Mouse (Mus musculus) fat pad, adult 2 months (tissue): ENCODE data around the gene Elane.

ENCODE experiments used
- DNase-seq: peaks from one replicate; pipeline ENCODE4 v3.0.0-alpha.2; 2011; ENCODE audit warnings: low read depth, low spot score; ENCODE audit errors: extremely low read depth

Elane gene

DNA sequence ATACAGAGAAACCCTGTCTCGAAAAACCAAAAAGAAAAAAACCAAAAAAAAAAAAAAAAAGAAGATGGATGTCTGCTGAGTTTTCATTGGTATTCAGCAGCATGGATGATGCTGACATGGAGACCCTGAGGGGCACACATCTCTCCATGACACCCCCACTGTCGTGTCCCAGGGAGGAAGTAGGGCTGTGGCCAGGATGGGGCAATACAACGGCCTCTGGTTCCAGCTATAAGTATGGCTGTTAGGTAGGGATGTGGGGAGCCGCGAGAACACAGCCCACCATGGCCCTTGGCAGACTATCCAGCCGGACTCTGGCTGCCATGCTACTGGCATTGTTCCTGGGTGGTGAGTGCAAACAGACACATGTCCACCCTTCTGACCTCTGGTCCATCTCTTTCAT, at the start of gene Elane:
TSS of gene Elane (plus strand) at position 194 of the 400 bp plus-strand sequence.
- no peak for DNase-seq

DNA sequence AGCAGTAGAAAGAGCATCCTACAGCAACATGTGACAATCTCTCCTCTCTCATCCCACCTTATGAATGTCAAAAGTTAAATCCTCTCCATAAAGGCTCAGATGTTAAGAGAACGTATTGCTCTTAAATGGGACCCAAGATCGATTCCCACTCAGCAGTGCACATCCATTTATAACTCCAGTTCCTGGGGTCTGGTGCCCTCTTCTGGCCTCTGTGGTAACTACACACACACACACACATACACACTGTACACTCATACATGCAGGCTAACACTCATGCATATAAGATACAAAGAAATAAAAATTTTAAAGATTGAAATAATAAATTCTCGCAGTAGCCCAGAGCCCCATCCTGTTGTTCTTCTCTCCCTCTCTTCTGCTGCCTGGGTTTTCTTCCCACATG, 49.1 kb upstream of the Elane start:
- DNase-seq: no peak

DNA sequence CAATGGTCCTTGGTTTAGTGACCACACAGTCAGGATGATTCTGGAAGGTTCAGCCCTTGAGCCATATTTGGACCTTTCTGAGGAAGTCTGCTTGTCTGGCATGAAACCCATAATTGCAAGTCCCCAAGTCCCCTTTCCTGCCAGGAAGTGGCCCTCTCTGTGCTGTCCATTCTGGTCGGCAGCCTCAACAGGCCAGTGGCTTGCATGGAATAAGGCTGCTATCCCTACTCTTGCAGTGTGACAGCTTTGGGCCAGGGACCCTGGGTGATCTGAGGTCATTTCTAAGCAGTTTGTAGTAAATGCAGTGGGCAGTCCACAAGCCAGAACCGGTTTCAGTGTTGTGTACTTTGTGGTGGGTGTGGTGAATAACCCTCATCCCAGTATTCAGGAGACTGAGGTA, 47.9 kb upstream of the Elane start:
- DNase-seq: no peak

DNA sequence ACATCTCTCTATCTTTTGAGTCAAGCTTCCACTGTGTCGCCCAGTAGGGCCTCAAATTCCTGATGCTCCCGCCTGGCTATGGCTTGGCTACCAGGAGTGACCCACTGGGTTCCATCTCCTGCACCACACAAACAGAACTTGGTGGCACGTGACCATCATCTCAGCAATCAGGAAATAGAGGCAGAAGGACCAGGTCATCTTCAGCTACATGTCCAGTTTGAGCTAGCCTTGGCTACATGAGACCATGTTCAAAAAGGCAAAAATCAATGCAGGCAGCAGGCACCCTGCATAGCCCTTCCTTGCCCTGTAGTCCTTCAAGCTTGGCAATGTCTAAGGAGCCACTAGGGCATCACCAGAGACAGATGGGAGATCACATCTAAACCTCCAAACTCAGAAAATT, 46.0 kb upstream of the Elane start:
- DNase-seq: no peak

DNA sequence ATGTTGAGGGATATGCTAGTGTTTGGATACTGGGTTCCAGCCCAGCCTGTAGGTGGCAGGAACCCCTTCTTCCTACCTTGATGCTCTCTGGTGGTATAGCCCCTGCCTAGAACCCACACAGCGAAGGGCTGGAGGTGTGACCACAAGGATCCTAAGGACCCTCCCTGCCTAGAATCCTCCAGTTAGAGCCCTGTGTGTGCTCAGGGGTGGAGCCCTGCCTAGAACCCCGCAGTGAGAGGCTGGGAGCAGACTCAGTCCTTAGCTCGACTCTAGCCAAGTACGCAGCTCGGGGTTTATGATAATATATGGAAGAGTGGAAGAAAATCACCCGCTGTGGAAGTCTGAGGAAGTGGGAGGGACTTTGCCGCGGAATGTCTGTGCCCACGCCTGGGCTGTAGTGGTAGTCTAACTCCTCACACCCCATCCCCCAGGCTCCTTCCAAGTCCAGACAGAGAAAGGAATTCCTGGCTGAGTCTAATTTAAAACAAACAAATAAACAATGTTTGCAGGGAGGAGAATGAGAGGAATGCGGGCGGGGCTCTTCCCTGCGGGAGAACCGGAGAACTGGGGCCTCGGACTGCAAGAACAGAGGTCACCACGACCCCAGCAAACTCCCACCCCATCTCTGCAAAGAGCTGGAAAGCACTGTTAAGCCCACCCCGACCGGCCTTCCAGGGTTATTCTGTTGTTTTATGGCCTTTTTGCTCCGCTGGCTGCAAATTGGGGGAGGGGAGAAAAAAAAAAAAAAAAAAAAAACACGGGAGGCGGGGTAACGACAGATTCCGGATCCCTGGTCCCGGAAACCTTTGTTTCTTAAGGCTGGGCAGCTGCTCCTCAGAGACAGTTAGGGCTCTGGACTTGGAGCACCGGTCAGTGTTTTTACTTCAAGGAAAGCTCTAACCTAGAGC, 45.1 kb upstream of the Elane start:
- DNase-seq: no peak

DNA sequence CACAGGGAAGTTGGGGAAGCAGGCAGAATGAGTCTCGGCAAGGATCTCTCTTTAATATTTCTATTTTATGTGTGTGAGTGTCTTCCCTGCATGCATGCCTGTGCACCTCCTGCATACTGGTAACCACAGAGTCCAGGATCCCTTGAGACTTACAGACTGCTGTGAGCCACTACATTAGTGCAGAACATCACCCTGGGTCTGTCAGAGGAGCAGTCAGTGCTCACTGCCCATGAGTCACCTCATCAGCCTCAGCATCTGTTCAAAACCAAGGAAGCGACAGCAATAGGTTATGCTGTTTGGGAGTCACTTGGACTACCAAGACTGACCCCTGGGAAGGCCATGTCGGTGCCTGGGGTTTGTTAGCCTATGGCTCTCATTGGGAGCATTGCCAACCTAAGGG, 43.7 kb upstream of the Elane start:
- DNase-seq: no peak

DNA sequence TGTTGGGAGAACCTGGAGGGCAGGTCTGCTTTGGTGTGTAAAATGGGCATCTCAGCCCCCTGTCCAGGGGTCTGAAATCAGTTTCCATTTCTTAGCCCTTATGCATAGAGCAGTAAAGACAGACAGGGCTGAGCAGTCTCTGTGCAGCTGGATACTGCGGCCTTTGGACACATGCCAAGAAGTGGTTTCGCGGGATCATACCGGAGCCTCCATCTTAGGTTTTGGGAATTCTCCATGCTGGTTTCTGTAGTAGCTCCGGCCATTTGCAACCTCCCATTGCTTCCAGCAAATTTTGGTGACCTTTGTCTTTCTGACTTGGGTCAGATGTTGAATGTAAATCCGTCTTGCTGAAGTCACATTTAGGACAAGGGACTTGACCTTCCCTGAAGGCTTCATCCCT, 42.6 kb upstream of the Elane start:
- DNase-seq: no peak

DNA sequence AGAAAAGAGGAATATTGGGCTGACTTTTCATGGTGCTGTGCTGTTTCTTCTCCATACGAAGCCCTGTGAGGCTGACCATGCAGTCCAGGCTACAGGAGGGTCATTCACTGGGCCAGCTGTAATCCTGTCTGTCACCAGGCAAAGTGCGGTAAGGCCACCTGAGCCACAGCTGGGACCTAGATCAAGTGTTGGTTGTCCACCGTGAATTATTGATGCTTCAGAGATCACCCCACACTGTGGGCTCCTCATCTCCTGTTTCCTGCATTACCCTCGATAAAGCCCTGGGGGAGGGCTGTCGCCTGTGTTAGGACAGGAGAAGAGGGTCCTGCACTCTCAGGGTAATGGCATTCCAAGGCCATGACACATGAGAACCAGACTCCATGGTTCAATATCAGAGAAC, 39.5 kb upstream of the Elane start:
- DNase-seq: no peak

DNA sequence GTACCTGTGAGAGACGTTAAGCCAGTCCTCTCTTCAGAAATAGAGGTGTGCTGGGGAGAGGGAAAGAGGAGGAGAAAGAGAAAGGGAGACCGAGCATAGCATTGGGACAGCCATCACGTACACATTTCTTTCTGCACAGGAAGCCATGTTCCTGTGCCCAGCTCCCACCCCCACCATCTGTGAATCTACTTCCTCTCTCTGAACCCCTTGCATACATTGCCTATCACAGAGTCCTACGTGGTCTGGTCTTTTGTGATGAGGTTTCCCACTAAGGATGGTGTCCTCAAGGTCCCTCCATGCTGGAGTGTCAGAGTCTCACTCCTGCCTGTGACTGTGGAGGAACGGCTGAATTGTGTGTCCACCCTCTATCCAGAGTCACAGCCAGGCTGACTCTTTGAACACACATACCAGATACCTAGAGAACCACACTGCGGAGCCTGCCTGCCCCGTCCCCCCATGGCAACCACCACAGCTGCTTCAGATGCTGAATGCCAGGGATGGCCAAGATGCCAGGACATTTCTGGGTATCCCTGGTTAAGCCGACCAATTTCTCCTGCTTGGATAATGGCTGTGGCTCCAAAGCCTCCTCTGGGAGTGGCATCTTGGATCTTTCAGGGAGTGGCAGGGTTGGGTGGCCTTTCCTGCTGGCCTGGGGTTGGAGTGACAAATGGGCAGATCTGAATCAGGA, 36.0 kb upstream of the Elane start:
- DNase-seq: no peak

DNA sequence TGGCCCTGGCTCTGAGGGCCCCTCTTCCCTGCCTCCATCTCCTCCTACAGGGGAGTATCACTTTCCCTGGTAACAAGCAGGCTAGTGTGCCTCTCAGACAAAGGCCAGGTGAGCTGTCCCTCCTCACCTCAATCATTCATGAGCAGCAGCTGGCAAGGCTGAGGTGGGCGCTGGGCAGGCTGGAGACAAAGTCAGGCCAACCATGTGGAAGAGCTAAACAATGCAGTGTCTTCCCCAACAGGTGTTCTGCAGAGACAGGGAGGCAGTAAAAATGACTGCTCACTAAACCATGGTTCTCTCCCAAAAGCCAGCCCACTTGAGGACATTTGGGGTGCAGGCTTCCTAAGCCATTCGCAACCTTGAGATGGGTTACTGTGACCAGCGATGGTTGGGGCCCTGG, 34.4 kb upstream of the Elane start:
- DNase-seq: no peak

DNA sequence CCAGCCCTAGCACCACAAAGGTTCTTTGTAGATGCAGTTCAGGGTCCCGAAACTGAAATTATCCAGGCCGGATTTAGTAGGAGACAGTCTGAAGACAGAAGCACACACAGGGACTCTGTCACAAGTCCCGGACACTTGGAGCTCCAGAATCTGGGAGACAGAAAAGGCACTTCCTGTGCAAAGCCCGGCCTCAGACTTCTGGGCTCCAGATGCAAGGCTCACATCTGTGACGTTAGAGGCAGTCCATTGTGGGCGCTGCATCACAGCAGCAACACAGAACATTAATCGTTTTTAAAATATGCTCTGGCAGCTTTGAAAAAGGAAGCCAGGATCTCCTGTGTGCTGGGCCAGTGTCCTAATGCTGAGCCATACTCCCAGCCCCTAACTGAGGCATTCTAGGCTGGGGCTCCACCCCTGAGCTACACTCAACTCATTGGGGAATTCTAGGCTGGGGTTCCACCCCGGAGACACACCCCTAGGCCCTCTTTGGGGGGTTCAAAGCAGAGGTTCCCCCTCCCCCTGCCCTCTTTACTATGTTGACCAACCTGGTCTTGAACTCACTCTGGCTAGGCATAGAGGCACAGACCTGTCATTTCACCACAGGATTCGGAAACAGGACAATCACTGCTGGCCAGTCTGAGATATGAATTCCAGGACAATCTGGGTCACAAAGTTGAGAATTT, 33.8 kb upstream of the Elane start:
- DNase-seq: no peak

DNA sequence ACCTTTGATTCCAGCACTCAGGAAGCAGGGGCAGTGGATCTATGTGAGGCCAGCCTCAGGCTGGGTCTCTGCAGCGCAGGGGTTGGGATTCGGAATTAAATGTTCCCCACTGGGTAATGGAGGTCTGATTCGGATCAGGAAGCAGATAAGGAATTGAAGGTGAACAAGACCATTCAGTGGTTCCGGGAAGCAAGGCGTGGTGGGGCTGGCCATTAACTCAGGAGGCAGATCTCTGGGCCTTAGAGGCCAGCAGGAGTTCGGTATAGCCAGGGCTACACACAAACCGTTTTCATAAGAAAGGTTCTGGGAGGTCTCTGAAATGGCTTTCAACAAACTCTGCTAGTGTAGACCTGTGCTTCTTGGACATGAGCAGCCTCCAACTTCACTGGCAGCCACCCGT, 33.2 kb upstream of the Elane start:
- DNase-seq: no peak

DNA sequence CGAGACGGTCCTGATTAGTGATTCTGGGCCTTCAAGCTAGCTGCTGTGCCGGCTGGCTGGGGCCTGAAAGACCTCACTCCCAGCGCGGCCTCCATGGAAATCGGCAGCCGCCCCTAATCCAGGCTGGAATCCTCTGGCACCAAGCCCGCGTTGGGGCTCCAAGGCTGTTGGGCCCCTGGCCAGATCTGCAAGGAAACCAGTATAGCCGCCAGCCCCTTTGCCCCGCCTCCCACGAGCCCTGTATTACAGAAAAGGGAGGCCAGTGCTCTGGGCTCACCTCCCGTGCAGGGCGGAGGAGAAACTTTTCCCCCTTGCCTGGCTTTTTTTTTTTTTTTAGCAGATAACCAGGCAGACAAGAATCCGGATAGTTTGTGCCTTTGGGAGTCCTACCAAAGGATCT, 32.7 kb upstream of the Elane start:
- no peak for DNase-seq

DNA sequence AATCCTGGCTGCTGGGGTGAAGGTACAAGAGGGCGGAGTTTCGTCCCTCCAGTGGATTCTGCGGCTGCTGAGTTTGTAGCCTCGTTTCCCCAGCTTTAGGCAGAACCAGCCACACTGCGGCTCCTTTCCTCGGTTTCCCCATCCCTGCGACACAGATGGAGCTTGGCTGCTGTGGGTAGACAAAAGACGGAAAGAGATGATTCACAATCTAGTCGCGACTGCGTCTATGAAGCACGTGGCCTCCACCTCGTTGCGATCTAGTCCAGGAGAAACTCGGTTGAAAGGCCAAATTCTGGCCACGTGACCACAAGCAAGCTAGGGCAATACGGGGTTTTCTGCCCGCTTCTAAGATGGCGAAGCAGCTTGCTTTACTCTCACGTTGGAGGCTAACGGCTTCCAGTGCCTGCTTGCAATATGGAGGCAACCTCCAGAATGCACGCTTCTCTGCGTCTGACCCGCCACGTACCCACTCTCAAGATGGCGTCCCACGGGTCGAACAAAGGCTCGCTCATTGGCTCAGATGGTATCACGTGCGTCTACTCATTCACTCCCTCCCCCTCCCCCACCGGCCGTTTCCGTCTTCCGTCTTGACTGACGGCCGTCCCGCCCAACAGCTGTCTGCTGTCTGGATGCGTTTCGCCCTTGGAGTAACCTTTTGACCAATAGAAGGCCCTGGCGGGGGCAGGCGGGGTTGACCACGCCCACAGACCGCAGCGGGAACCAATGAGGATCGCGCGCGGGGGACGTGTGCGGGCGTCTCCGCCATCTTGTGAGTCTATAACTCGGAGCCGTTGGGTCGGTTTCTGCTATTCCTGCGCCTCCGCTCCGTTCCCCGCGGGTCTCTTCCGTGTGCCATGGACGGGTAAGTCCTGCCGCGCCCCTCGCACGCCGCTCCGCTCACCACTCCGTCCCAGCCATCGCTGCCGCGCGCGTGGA, 31.9 kb upstream of the Elane start, which contains the start of gene Ptbp1:
TSS of gene Ptbp1 (plus strand) at position 568 of the 936 bp plus-strand sequence.
- DNase-seq: peak; percentile 97

DNA sequence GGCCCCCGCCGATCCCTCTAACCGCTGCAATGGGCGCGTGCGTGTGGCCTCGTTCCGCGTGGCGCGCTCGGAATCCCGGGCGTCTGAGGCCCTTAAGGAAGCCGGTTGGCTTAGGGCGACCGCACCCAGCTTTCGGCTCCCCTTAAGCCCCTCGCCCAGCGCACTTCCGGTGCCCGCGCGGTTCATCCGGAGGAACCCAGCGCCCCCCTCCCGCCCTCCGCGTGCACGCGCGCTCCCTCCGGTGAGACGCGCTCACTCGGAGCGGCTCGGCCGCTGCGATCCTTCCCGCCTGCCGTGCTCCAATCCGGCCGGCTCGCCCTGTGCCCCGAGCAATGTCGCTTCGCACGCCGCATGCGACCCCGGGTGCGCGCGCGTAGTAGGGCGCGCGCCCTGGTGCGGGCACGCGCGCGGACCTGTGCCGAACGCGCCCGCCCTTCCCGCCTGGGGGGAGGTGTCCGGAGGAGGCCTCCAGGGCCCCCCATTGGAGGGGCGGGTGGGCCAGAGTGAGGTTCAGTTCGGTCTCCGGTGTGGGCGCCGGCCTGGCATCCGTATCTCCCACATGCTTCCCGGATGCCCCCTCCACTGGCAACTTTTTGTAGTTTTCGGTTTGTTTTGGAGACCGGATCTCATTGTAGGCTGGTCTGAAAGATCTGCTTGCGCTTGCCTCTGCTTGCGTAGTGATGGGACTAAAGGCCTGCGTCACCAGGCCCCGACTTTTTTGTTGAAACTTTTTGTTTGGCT, 31.1 kb upstream of the Elane start:
- no peak for DNase-seq

DNA sequence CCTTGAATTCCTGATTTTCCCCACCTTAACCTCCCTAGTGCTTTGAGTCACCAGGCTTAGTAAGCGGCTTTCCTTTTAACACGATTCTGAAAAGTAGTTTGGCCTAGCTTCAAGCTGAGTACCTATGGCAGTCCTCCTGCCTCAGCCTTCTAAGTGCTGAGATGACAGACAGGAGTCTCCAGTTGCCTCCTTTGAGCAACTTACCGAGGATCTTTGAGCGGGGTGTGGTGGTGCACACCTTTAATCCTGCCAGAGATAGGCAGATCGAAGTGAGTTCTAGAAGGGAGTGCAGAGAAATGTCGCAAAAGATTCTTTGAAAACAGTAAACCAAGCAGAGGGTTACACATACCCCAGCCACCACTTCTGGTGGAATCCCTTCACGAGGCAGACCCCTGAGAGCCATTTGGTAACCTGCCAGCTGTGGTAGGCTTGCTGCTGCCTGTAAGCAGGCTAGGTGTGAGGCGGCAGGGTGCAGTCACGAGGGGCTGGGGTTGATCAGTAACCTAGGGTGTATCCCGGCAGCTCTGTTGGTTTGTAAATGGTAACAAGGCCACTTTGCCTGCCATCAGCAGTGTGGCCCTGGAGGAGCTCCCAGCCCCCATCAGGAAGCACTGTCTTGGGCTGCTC, 30.4 kb upstream of the Elane start:
- DNase-seq: no peak

DNA sequence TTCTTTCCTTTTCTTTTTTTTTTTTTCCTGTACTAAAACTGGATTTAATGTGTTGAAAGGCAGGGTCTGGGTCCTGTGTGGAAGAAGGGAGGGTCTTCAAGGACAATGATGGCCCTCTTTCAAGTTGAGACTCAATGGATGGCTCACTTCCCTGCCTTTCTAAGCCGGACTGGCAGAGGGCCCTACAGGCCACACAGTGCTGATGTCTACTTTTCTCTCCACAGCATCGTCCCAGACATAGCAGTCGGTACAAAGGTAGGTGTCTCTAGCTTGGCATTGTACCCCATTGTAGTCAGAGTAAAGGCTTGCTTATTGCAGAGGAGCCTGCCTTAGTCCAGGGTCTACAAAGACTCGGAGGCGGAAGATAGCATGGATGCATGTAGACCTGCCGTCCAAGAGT, 29.8 kb upstream of the Elane start:
- no peak for DNase-seq

DNA sequence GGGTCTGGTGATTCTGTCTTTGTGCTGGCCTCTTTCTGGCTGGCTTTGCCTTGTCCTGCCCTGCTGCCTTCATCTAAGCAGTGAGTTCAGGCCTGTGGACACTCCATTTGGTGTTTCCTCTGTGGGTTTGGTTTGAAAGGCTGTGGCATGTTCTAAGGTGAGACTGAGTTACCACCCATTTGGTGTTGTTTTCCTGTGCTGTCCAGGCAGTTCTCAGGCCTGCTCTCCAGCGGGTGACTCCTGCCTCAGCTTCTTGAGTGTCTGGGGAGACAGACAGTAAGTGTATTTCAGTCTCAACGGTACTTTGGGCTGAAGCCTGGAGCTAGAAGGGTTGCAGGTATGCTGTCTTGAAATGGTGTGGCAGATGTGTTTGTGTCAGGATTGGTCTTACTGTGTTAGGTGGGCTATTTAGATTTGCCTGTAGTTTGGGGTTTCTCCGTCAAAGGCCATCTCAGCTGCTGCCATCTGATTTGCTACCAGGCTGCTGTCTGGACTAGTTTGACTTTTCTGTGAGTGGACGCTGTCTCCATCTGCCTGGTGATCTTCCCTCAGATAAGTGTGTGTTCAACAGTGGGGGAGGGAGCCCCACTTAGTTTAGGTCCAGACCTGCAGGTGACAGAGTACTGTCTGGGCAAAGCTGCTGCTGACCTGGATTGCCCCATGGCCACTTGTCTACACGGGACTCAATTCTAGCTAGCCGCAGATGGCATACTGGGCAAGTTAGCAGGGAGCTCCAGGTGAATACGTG, 29.2 kb upstream of the Elane start:
- no peak for DNase-seq

DNA sequence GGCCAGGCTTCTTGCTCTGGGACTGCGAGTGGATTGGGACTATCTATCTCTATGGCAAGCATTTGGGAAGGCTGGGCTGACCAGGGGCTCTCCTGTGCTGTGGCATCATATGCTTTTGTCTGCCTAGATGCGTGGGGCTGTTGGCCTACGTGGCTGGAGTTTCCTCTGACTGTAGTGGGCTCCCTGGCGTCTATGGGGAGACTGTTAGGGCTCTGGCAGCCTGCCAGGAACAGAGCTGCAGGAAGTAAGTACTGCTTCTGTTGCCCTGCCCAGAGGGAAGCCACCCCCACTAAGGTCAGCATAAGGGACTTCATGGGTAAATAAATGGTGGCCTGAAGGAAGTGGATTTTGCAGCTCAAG, 28.6 kb upstream of the Elane start:
- DNase-seq: no peak
